Mouse (Mus musculus) liver, embryonic 15.5 days (tissue): Measurements from ENCODE around the gene Rxrb. TPM values are rescaled to one million over a fixed set of nuclear protein-coding genes. Genes with fewer than 3 reads are reported as not detected.
A peak's percentile ranks its signal among the peaks of the same experiment; 100 is the strongest.

Experiments
- ATAC-seq: fragments of 200-750 bp; cut with Nextera tagmentation; 2 replicates; pipeline ENCODE4 v1.8.0; 2017; ENCODE audit warnings: moderate number of reproducible peaks, mild to moderate bottlenecking, moderate library complexity; ENCODE audit not compliant: insufficient read depth
- H3K27ac ChIP-seq: fragments of 300-500 bp; sonication (generic); replicated peaks from 2 replicates; pipeline ENCODE4 v1.5.1; 2015; ENCODE audit warnings: mild to moderate bottlenecking, inconsistent platforms
- H3K27me3 ChIP-seq: fragments of 300-500 bp; sonication (generic); 2 replicates; pipeline ENCODE4 v1.6.1; 2015; ENCODE audit warnings: mild to moderate bottlenecking, inconsistent platforms
- H3K36me3 ChIP-seq: fragments of 300-500 bp; sonication (generic); replicated peaks from 2 replicates; pipeline ENCODE4 v1.6.1; 2015; ENCODE audit warnings: moderate library complexity, mild to moderate bottlenecking, inconsistent platforms
- H3K4me1 ChIP-seq: fragments of 300-500 bp; sonication (generic); replicated peaks from 2 replicates; pipeline ENCODE4 v1.6.1; 2015; ENCODE audit warnings: inconsistent platforms
- H3K4me2 ChIP-seq: fragments of 300-500 bp; sonication (generic); 2 replicates; pipeline ENCODE4 v1.6.1; 2015; ENCODE audit warnings: moderate library complexity, mild to moderate bottlenecking, inconsistent platforms
- H3K4me3 ChIP-seq: fragments of 300-500 bp; sonication (generic); replicated peaks from 2 replicates; pipeline ENCODE4 v1.5.1; 2015; ENCODE audit warnings: mild to moderate bottlenecking, inconsistent platforms
- H3K9ac ChIP-seq: fragments of 300-500 bp; sonication (generic); 2 replicates; pipeline ENCODE4 v1.6.1; 2015; ENCODE audit warnings: moderate library complexity, mild to moderate bottlenecking, inconsistent platforms
- H3K9me3 ChIP-seq: fragments of 300-500 bp; sonication (generic); replicated peaks from 2 replicates; pipeline ENCODE4 v1.6.1; 2016; ENCODE audit warnings: inconsistent platforms
- WGBS: fragments of 180-500 bp; shearing (Covaris S2); methylation state at CpG from one replicate; pipeline ENCODE4 v1.1.7; 2015; ENCODE audit warnings: mixed read lengths; ENCODE audit not compliant: insufficient replicate concordance; 5-methylcytosine and 5-hydroxymethylcytosine counted together
- polyA plus RNA-seq: library from polyadenylated mRNA; unstranded; fragments of >200 nt; fragmentation: Nextera tagmentation; extraction: Ambion mirVana; gene quantifications from 2 replicates; pipeline ENCODE4 v1.2.1, GENCODE M21; 2015

Gene Rxrb
- polyA plus RNA-seq, 1 experiment from 2014 or later, result 16.7 TPM

GRCm38 (mm10) chr17:34025756-34026151 lies 5.9 kb upstream of the Rxrb start:
- 50% methylated on average over 7 of the region's 7 CpGs for WGBS
- peaks cover 47% of the 10 kb centered on the region for H3K36me3 ChIP-seq
- no peak overlapping the region; the same call in 1 of the 2 replicates for H3K9ac ChIP-seq

GRCm38 (mm10) chr17:34026221-34026620 lies 5.4 kb upstream of the Rxrb start:
- ATAC-seq, result no peak
- WGBS, result 32% methylated on average over 2 of the region's 2 CpGs
- no peaks in the 10 kb centered on the region for H3K9me3 ChIP-seq
- H3K4me2 ChIP-seq, result peak overlapping the region; percentile 99; the same call in 1 of the 2 replicates
- H3K36me3 ChIP-seq, result peaks cover 42% of the 10 kb centered on the region
- peaks cover 74% of the 10 kb centered on the region for H3K4me1 ChIP-seq
- no peak overlapping the region for H3K27ac ChIP-seq
- H3K27me3 ChIP-seq, result peaks cover 3% of the 10 kb centered on the region; the same call in 1 of the 2 replicates
- 0 out of 2 replicates have a peak overlapping the region, but pooled peaks have one; percentile 83 for H3K4me3 ChIP-seq
- H3K9ac ChIP-seq, result no peak overlapping the region

More at GRCm38 (mm10) chr17:34025756-34026151, 5.9 kb upstream of the Rxrb start:
- ATAC-seq, result no peak
- Histone ChIP-seq H3K4me2 (peak overlapping the region; percentile 99), H3K9me3 (no peaks in the 10 kb centered on the region), H3K4me1 (peaks cover 71% of the 10 kb centered on the region), H3K27me3 (peaks cover 3% of the 10 kb centered on the region; the same call in 1 of the 2 replicates), H3K4me3 (peak overlapping the region; percentile 83), H3K27ac (no peak overlapping the region)

GRCm38 (mm10) chr17:34026917-34027655 lies 4.5 kb upstream of the Rxrb start:
- peaks cover 3% of the 10 kb centered on the region; the same call in 1 of the 2 replicates for H3K27me3 ChIP-seq
- peaks cover 35% of the 10 kb centered on the region for H3K36me3 ChIP-seq
- no peak for ATAC-seq
- H3K27ac ChIP-seq, result peak overlapping the region; percentile 81
- H3K4me1 ChIP-seq, result peaks cover 74% of the 10 kb centered on the region
- H3K4me2 ChIP-seq, result peak overlapping the region; percentile 99
- WGBS, result 12% methylated on average over 36 of the region's 36 CpGs
- H3K4me3 ChIP-seq, result peak overlapping the region; percentile 75
- no peaks in the 10 kb centered on the region for H3K9me3 ChIP-seq
- peak overlapping the region; percentile 67 for H3K9ac ChIP-seq

GRCm38 (mm10) chr17:34027656-34028223 lies 3.9 kb upstream of the Rxrb start, which contains the start of gene H2-Ke6:
TSS of gene H2-Ke6 (minus strand) at chr17:34028060.
- WGBS, result under 1% methylated on average over 49 of the region's 49 CpGs
- peak; percentile 74 for ATAC-seq
- Histone ChIP-seq H3K36me3 (peaks cover 29% of the 10 kb centered on the region), H3K4me2 (peak within 1 kb of the TSS; percentile 99), H3K9ac (peak within 1 kb of the TSS; percentile 67), H3K4me1 (peaks cover 81% of the 10 kb centered on the region), H3K4me3 (peak within 1 kb of the TSS; percentile 75), H3K9me3 (no peaks in the 10 kb centered on the region), H3K27ac (peak within 1 kb of the TSS; percentile 81), H3K27me3 (peaks cover 3% of the 10 kb centered on the region; the same call in 1 of the 2 replicates)

GRCm38 (mm10) chr17:34028501-34029149 lies 3.0 kb upstream of the Rxrb start:
- Histone ChIP-seq H3K36me3 (peaks cover 25% of the 10 kb centered on the region), H3K27ac (peak overlapping the region; percentile 81; the same call in 1 of the 2 replicates), H3K4me2 (peak overlapping the region; percentile 99), H3K4me1 (peaks cover 88% of the 10 kb centered on the region), H3K27me3 (peaks cover 3% of the 10 kb centered on the region; the same call in 1 of the 2 replicates), H3K9me3 (no peaks in the 10 kb centered on the region), H3K4me3 (peak overlapping the region; percentile 75), H3K9ac (no peak overlapping the region)
- ATAC-seq, result no peak
- WGBS, result 81% methylated on average over 17 of the region's 17 CpGs

GRCm38 (mm10) chr17:34029150-34029889 lies 2.3 kb upstream of the Rxrb start:
- no peak for ATAC-seq
- 73% methylated on average over 18 of the region's 18 CpGs for WGBS
- Histone ChIP-seq H3K27me3 (peaks cover 3% of the 10 kb centered on the region; the same call in 1 of the 2 replicates), H3K27ac (0 out of 2 replicates have a peak overlapping the region, but pooled peaks have one; percentile 97), H3K4me1 (peaks cover 85% of the 10 kb centered on the region), H3K4me2 (peak overlapping the region; percentile 93; the same call in 1 of the 2 replicates), H3K4me3 (peak overlapping the region; percentile 98; the same call in 1 of the 2 replicates), H3K36me3 (peaks cover 26% of the 10 kb centered on the region), H3K9me3 (no peaks in the 10 kb centered on the region), H3K9ac (no peak overlapping the region)

GRCm38 (mm10) chr17:34029890-34030595 lies 1.6 kb upstream of the Rxrb start:
- 77% methylated on average over 21 of the region's 21 CpGs for WGBS
- ATAC-seq, result no peak
- Histone ChIP-seq H3K4me1 (peaks cover 80% of the 10 kb centered on the region), H3K4me3 (peak overlapping the region; percentile 98), H3K27me3 (peaks cover 3% of the 10 kb centered on the region; the same call in 1 of the 2 replicates), H3K9me3 (no peaks in the 10 kb centered on the region), H3K36me3 (peaks cover 30% of the 10 kb centered on the region), H3K4me2 (peak overlapping the region; percentile 93), H3K27ac (peak overlapping the region; percentile 97; the same call in 1 of the 2 replicates), H3K9ac (peak overlapping the region; percentile 82)

- H3K27me3 ChIP-seq, result no peaks in the 10 kb centered on the region
- peaks cover 35% of the 10 kb centered on the region for H3K36me3 ChIP-seq
- peaks cover 71% of the 10 kb centered on the region for H3K4me1 ChIP-seq
- peak overlapping the region; percentile 98 for H3K4me3 ChIP-seq
- ATAC-seq, result no peak
- peak overlapping the region; percentile 97 for H3K27ac ChIP-seq
- no peaks in the 10 kb centered on the region for H3K9me3 ChIP-seq
- peak overlapping the region; percentile 82 for H3K9ac ChIP-seq
- whole genome bisulfite sequencing, result 3% methylated on average over 20 of the region's 20 CpGs
- H3K4me2 ChIP-seq, result peak overlapping the region; percentile 93
These were observed 718 bp upstream of the Rxrb start for GRCm38 (mm10) chr17:34030861-34031326.

GRCm38 (mm10) chr17:34032174-34032632 lies 591 bp downstream of the Rxrb start:
- ATAC-seq, result peak; percentile 41
- Histone ChIP-seq H3K9ac (peak overlapping the region; percentile 96), H3K4me3 (peak overlapping the region; percentile 98), H3K36me3 (peaks cover 48% of the 10 kb centered on the region), H3K27me3 (no peaks in the 10 kb centered on the region), H3K27ac (peak overlapping the region; percentile 97), H3K9me3 (no peaks in the 10 kb centered on the region), H3K4me2 (peak overlapping the region; percentile 93), H3K4me1 (peaks cover 61% of the 10 kb centered on the region)
- 1% methylated on average over 35 of the region's 48 CpGs for WGBS
